Mouse (Mus musculus): ENCODE measurements around the gene Fbxo5. TPM values are rescaled to one million over a fixed set of nuclear protein-coding genes. Genes with fewer than 3 reads are reported as not detected.

Gene Fbxo5
- polyA plus RNA-seq, 1 experiment, result 1.1 TPM

GRCm38 (mm10) chr10:5786923-5787322 is 18.5 kb downstream of the Fbxo5 start:
- Histone ChIP-seq H3K4me1 (ENCODE audit: control insufficient read depth, insufficient read depth, low read length) (no peaks in the 10 kb centered on the region; the same call in 1 of the 2 replicates), H3K27ac (ENCODE audit: control insufficient read depth, insufficient read depth, low read depth, low read length) (no peak overlapping the region), H3K36me3 (ENCODE audit: control insufficient read depth, insufficient read depth, low read length) (no peaks in the 10 kb centered on the region), H3K27me3 (ENCODE audit: control insufficient read depth, insufficient read depth, low read length) (no peaks in the 10 kb centered on the region), H3K4me3 (ENCODE audit: control insufficient read depth, low read depth, low read length) (no peak overlapping the region)
- TF ChIP-seq CTCF (IDR thresholded peaks at IDR 0.05; ENCODE audit: control insufficient read depth, insufficient read depth, insufficient replicate concordance, low read depth, low read length) (peak; percentile 46; the same call in 1 of the 2 replicates), POLR2A (IDR thresholded peaks at IDR 0.05; ENCODE audit: control insufficient read depth, low read depth, low read length) (no peak)

Other genes starting within 250 kb of the Fbxo5 start
- gene Myct1, start 211.8 kb downstream of the Fbxo5 start, polyA plus RNA-seq (2012; rRNA removed), result 0.13 and 0.15 TPM in 2 replicates
- gene Vip, start 166.4 kb downstream of the Fbxo5 start, polyA plus RNA-seq (2012; rRNA removed), result not detected in 2 replicates
- gene Mtrf1l, start 18.3 kb upstream of the Fbxo5 start, polyA plus RNA-seq (2012; rRNA removed), result 0.71 and 1.1 TPM in 2 replicates
- gene Rgs17, start 116.8 kb upstream of the Fbxo5 start, polyA plus RNA-seq (2012; rRNA removed), result 0.23 and 0.30 TPM in 2 replicates